10 mouse cellular contexts compared by ENCODE assay signal in genomic region chr7:34319123-34319522, GRCm38 (mm10). TPM values are rescaled to one million over a fixed set of nuclear protein-coding genes. Genes with fewer than 3 reads are reported as not detected.
DNase-seq lines count a peak whose midpoint lies in the region; ATAC-seq and TF ChIP-seq lines count a peak whose summit lies in the region.
"Had no signal": no experiment of that assay in that cellular context is flagged by ENCODE, and none has a peak within 500 bp of the region (broad histone marks: within the 10 kb centered on the region; RNA-seq: fewer than 3 reads in every experiment).

No protein-coding gene starts in this region.

- no peaks in the 10 kb centered on the region for H3K36me3 ChIP-seq in intestine, embryonic 14.5 days (ENCODE audit: control insufficient read depth, insufficient read depth, low read length)
- no peaks in the 10 kb centered on the region for H3K36me3 ChIP-seq in intestine, postnatal 0 days (ENCODE audit: control insufficient read depth, insufficient read depth)
- no peaks in the 10 kb centered on the region for H3K36me3 ChIP-seq in midbrain, embryonic 13.5 days
- no peaks in the 10 kb centered on the region for H3K36me3 ChIP-seq in midbrain, postnatal 0 days (ENCODE audit: insufficient read depth, low read length)
- H3K36me3 ChIP-seq: embryonic facial prominence, embryonic 15.5 days had no signal

- no peak overlapping the region for H3K9ac ChIP-seq in intestine, embryonic 14.5 days (ENCODE audit: low read length)
- no peak overlapping the region for H3K9ac ChIP-seq in intestine, postnatal 0 days (ENCODE audit: low read depth, low read length)
- no peak overlapping the region for H3K9ac ChIP-seq in midbrain, embryonic 13.5 days (replicated peaks)
- no peak overlapping the region for H3K9ac ChIP-seq in midbrain, postnatal 0 days (replicated peaks; ENCODE audit: low read length, poor library complexity, severe bottlenecking)
- H3K9ac ChIP-seq: embryonic facial prominence, embryonic 15.5 days had no signal

- intact Hi-C loops in heart, postnatal 36 days (cut with DNase I): no loop called here

- peak overlapping the region; percentile 72; the same call in 1 of the 2 replicates for H3K27ac ChIP-seq in intestine, embryonic 14.5 days (ENCODE audit: low read depth)
- no peak overlapping the region for H3K27ac ChIP-seq in intestine, postnatal 0 days (ENCODE audit: low read depth, low read length)
- H3K27ac ChIP-seq in cortical plate, adult 2 months (ENCODE audit: insufficient read depth, low read length): peak overlapping the region; percentile 78
- H3K27ac ChIP-seq in midbrain, embryonic 13.5 days: no peak overlapping the region
- no peak overlapping the region for H3K27ac ChIP-seq in midbrain, postnatal 0 days (ENCODE audit: low read depth, low read length)
- H3K27ac ChIP-seq: macrophage had no signal

- peaks cover 9% of the 10 kb centered on the region for H3K4me1 ChIP-seq in intestine, embryonic 14.5 days (replicated peaks; ENCODE audit: control insufficient read depth, insufficient read depth, low read length)
- H3K4me1 ChIP-seq in intestine, postnatal 0 days (replicated peaks; ENCODE audit: control insufficient read depth, insufficient read depth, low read length): no peaks in the 10 kb centered on the region; the same call in 1 of the 2 replicates
- peaks cover 2% of the 10 kb centered on the region for H3K4me1 ChIP-seq in cortical plate, adult 2 months (ENCODE audit: control insufficient read depth, insufficient read depth, low read length)
- 0 out of 2 replicates have a peak, but pooled peaks cover 4% of the 10 kb centered on the region for H3K4me1 ChIP-seq in midbrain, embryonic 13.5 days (replicated peaks)
- no peaks in the 10 kb centered on the region for H3K4me1 ChIP-seq in midbrain, postnatal 0 days (ENCODE audit: insufficient read depth, low read length)

- H3K4me3 ChIP-seq in intestine, embryonic 14.5 days (ENCODE audit: low read depth, low read length): no peak overlapping the region
- H3K4me3 ChIP-seq in intestine, postnatal 0 days (ENCODE audit: low read depth, low read length): no peak overlapping the region
- H3K4me3 ChIP-seq in cortical plate, adult 2 months (ENCODE audit: insufficient read depth, low read length): no peak overlapping the region
- H3K4me3 ChIP-seq in midbrain, embryonic 13.5 days (replicated peaks): no peak overlapping the region
- no peak overlapping the region for H3K4me3 ChIP-seq in midbrain, postnatal 0 days (ENCODE audit: low read depth, low read length)
- H3K4me3 ChIP-seq: embryonic facial prominence, embryonic 15.5 days had no signal

- no peak overlapping the region for H3K4me2 ChIP-seq in intestine, embryonic 14.5 days (ENCODE audit: low read length)
- H3K4me2 ChIP-seq in intestine, postnatal 0 days (replicated peaks; ENCODE audit: low read depth): no peak overlapping the region
- H3K4me2 ChIP-seq in midbrain, embryonic 13.5 days (replicated peaks): no peak overlapping the region
- no peak overlapping the region for H3K4me2 ChIP-seq in midbrain, postnatal 0 days (ENCODE audit: low read depth, low read length, poor library complexity, severe bottlenecking)
- H3K4me2 ChIP-seq: embryonic facial prominence, embryonic 15.5 days had no signal

- H3K27me3 ChIP-seq in intestine, embryonic 14.5 days (replicated peaks; ENCODE audit: control insufficient read depth, insufficient read depth, low read length): no peaks in the 10 kb centered on the region
- no peaks in the 10 kb centered on the region for H3K27me3 ChIP-seq in intestine, postnatal 0 days (replicated peaks; ENCODE audit: control insufficient read depth, insufficient read depth, low read length)
- H3K27me3 ChIP-seq in midbrain, embryonic 13.5 days: no peaks in the 10 kb centered on the region
- H3K27me3 ChIP-seq in midbrain, postnatal 0 days (ENCODE audit: insufficient read depth, low read length): no peaks in the 10 kb centered on the region
- H3K27me3 ChIP-seq: embryonic facial prominence, embryonic 15.5 days had no signal

- no peaks in the 10 kb centered on the region for H3K9me3 ChIP-seq in intestine, embryonic 14.5 days (ENCODE audit: control insufficient read depth, low read length)
- no peaks in the 10 kb centered on the region for H3K9me3 ChIP-seq in intestine, postnatal 0 days (ENCODE audit: control insufficient read depth)
- H3K9me3 ChIP-seq in midbrain, embryonic 13.5 days: peaks cover 2% of the 10 kb centered on the region; the same call in 1 of the 2 replicates
- no peaks in the 10 kb centered on the region for H3K9me3 ChIP-seq in midbrain, postnatal 0 days (ENCODE audit: low read length)
- H3K9me3 ChIP-seq: embryonic facial prominence, embryonic 15.5 days had no signal

- no peak for TF ChIP-seq POLR2A in cortical plate, adult 2 months (IDR thresholded peaks at IDR 0.05; ENCODE audit: extremely low read depth, insufficient read depth, low read length)

- WGBS in intestine, embryonic 14.5 days: 54% methylated on average over 2 of the region's 2 CpGs
- WGBS in intestine, postnatal 0 days: 59% methylated on average over 2 of the region's 2 CpGs
- WGBS in midbrain, embryonic 13.5 days: 98% methylated on average over 2 of the region's 2 CpGs
- 85% methylated on average over 2 of the region's 2 CpGs for WGBS in midbrain, postnatal 0 days

- no peak for TF ChIP-seq CTCF in intestine, postnatal 0 days (IDR thresholded peaks at IDR 0.05; ENCODE audit: low read depth)
- TF ChIP-seq CTCF in cortical plate, adult 2 months (IDR thresholded peaks at IDR 0.05; ENCODE audit: extremely low read depth, insufficient read depth, low read length): no peak
- TF ChIP-seq CTCF in midbrain, postnatal 0 days (IDR thresholded peaks at IDR 0.05): no peak

- ATAC-seq in intestine, embryonic 14.5 days (replicated peaks; ENCODE audit: low FRiP score, low TSS enrichment, low read depth): no peak
- ATAC-seq in intestine, postnatal 0 days: no peak
- no peak for ATAC-seq in midbrain, embryonic 13.5 days
- ATAC-seq in midbrain, postnatal 0 days (ENCODE audit: low FRiP score): no peak

- no peak for DNase-seq in intestine, embryonic 14.5 days (ENCODE audit: low spot score)
- peak; percentile 29 to 41 for DNase-seq in heart, postnatal 36 days
- peak; percentile 16 for DNase-seq in lung, postnatal 25 days (ENCODE audit: low spot score)
- DNase-seq in midbrain, postnatal 0 days (ENCODE audit: low spot score): no peak
- no peak for DNase-seq in right cerebral cortex, postnatal 10 days (ENCODE audit: low spot score in 2 of 2)

RNA-seq across cellular contexts. Expression of gene 4931406P16Rik, which starts 5.8 kb away (rescaled TPM):
- 37.8 and 47.5 TPM in 2 replicates for polyA plus RNA-seq in intestine, embryonic 14.5 days (2014; fragmentation: Nextera tagmentation; extraction: Ambion mirVana)
- polyA plus RNA-seq in intestine, postnatal 0 days (2015; fragmentation: Nextera tagmentation; extraction: Ambion mirVana): 18.6 and 21.2 TPM in 2 replicates
- 30.6 and 32.0 TPM in 2 replicates for polyA plus RNA-seq in cortical plate, adult 2 months (2012; rRNA removed)
- total RNA-seq in heart, postnatal 36 days (2021): 10 to 100 TPM; 47.4 to 55.9 TPM
- 26.9 and 29.3 TPM in 2 replicates for polyA plus RNA-seq in midbrain, embryonic 13.5 days (2015; fragmentation: Nextera tagmentation; extraction: Ambion mirVana)
- total RNA-seq in midbrain, postnatal 0 days (2014; rRNA removed): 76.2 and 78.3 TPM in 2 replicates
- polyA plus RNA-seq in midbrain, postnatal 0 days (2015; fragmentation: Nextera tagmentation; extraction: Ambion mirVana): 26.4 and 33.6 TPM in 2 replicates

Comparison
In these comparisons a context has a peak if more than half of its experiments do, and no peak if none do; other contexts are left out.
1. H3K27ac ChIP-seq: peak in intestine, embryonic 14.5 days (single experiment) and cortical plate, adult 2 months (single experiment); none in intestine, postnatal 0 days (single experiment), midbrain, embryonic 13.5 days (single experiment) and midbrain, postnatal 0 days (single experiment).
2. DNase-seq: peak in heart, postnatal 36 days (2 of 2) and lung, postnatal 25 days (single experiment); none in intestine, embryonic 14.5 days (single experiment), midbrain, postnatal 0 days (single experiment) and right cerebral cortex, postnatal 10 days (0 of 2).